Mouse (Mus musculus): ENCODE measurements around the gene 4930558K02Rik. TPM values are rescaled to one million over a fixed set of nuclear protein-coding genes. Genes with fewer than 3 reads are reported as not detected.

Gene 4930558K02Rik
- polyA plus RNA-seq, 2 experiments, result not detected

- H3K9ac ChIP-seq (ENCODE audit: low read depth, low read length, severe bottlenecking), result no peak overlapping the region
- H3K27ac ChIP-seq (replicated peaks; ENCODE audit: low read depth, low read length), result no peak overlapping the region
- TF ChIP-seq POLR2A (IDR thresholded peaks at IDR 0.05; ENCODE audit: borderline replicate concordance, extremely low read depth, insufficient read depth, insufficient read length), result no peak
- H3K9me3 ChIP-seq (ENCODE audit: control insufficient read depth, low read length), result no peaks in the 10 kb centered on the region
- DNase-seq (ENCODE audit: low spot score) (peak; percentile 53), ATAC-seq (ENCODE audit: low FRiP score, low read depth) (peak; percentile 56)
- peaks cover 11% of the 10 kb centered on the region for H3K4me1 ChIP-seq (ENCODE audit: control insufficient read depth, insufficient read depth, low read length)
- H3K27me3 ChIP-seq (ENCODE audit: control insufficient read depth, insufficient read depth, low read length), result no peaks in the 10 kb centered on the region
- H3K4me2 ChIP-seq (replicated peaks; ENCODE audit: low read depth, low read length, severe bottlenecking), result no peak overlapping the region
- no peaks in the 10 kb centered on the region for H3K36me3 ChIP-seq (ENCODE audit: control insufficient read depth, insufficient read depth, low read length)
- WGBS, result 45% methylated on average over 3 of the region's 3 CpGs
- H3K4me3 ChIP-seq (replicated peaks; ENCODE audit: low read length), result no peak overlapping the region
These were observed 16.7 kb downstream of the 4930558K02Rik start for GRCm38 (mm10) chr1:161962465-161963377.

GRCm38 (mm10) chr1:161957964-161958950 is 21.2 kb downstream of the 4930558K02Rik start:
- 76% methylated on average over 19 of the region's 19 CpGs for WGBS
- TF ChIP-seq POLR2A (IDR thresholded peaks at IDR 0.05; ENCODE audit: borderline replicate concordance, extremely low read depth, insufficient read depth, insufficient read length), result no peak
- Histone ChIP-seq H3K4me3 (replicated peaks; ENCODE audit: low read length) (no peak overlapping the region), H3K4me2 (replicated peaks; ENCODE audit: low read depth, low read length, severe bottlenecking) (no peak overlapping the region), H3K27ac (replicated peaks; ENCODE audit: low read depth, low read length) (no peak overlapping the region), H3K36me3 (ENCODE audit: control insufficient read depth, insufficient read depth, low read length) (no peaks in the 10 kb centered on the region), H3K9me3 (ENCODE audit: control insufficient read depth, low read length) (no peaks in the 10 kb centered on the region), H3K9ac (ENCODE audit: low read depth, low read length, severe bottlenecking) (no peak overlapping the region), H3K4me1 (ENCODE audit: control insufficient read depth, insufficient read depth, low read length) (peaks cover 4% of the 10 kb centered on the region; the same call in 1 of the 2 replicates), H3K27me3 (ENCODE audit: control insufficient read depth, insufficient read depth, low read length) (no peaks in the 10 kb centered on the region)
- ATAC-seq (ENCODE audit: low FRiP score, low read depth) (no peak), DNase-seq (ENCODE audit: low spot score) (no peak)

- DNase-seq (ENCODE audit: low spot score), result no peak
- H3K36me3 ChIP-seq (ENCODE audit: control insufficient read depth, insufficient read depth, low read length), result no peaks in the 10 kb centered on the region
- H3K4me3 ChIP-seq (replicated peaks; ENCODE audit: low read length), result no peak overlapping the region
- no peaks in the 10 kb centered on the region for H3K9me3 ChIP-seq (ENCODE audit: control insufficient read depth, low read length)
- H3K4me2 ChIP-seq (replicated peaks; ENCODE audit: low read depth, low read length, severe bottlenecking), result no peak overlapping the region
- H3K9ac ChIP-seq (ENCODE audit: low read depth, low read length, severe bottlenecking), result no peak overlapping the region
- H3K4me1 ChIP-seq (ENCODE audit: control insufficient read depth, insufficient read depth, low read length), result no peaks in the 10 kb centered on the region
- WGBS, result 65% methylated on average over 5 of the region's 5 CpGs
- no peak for TF ChIP-seq POLR2A (IDR thresholded peaks at IDR 0.05; ENCODE audit: borderline replicate concordance, extremely low read depth, insufficient read depth, insufficient read length)
- H3K27me3 ChIP-seq (ENCODE audit: control insufficient read depth, insufficient read depth, low read length), result no peaks in the 10 kb centered on the region
- no peak overlapping the region for H3K27ac ChIP-seq (replicated peaks; ENCODE audit: low read depth, low read length)
- no peak for ATAC-seq (ENCODE audit: low FRiP score, low read depth)
These were observed 23.6 kb downstream of the 4930558K02Rik start for GRCm38 (mm10) chr1:161955846-161956245.

- TF ChIP-seq POLR2A (IDR thresholded peaks at IDR 0.05; ENCODE audit: borderline replicate concordance, extremely low read depth, insufficient read depth, insufficient read length), result no peak
- DNase-seq (ENCODE audit: low spot score) (no peak), ATAC-seq (ENCODE audit: low FRiP score, low read depth) (no peak)
- Histone ChIP-seq H3K36me3 (ENCODE audit: control insufficient read depth, insufficient read depth, low read length) (no peaks in the 10 kb centered on the region), H3K27ac (replicated peaks; ENCODE audit: low read depth, low read length) (no peak overlapping the region), H3K27me3 (ENCODE audit: control insufficient read depth, insufficient read depth, low read length) (no peaks in the 10 kb centered on the region), H3K4me3 (replicated peaks; ENCODE audit: low read length) (no peak overlapping the region), H3K4me1 (ENCODE audit: control insufficient read depth, insufficient read depth, low read length) (no peaks in the 10 kb centered on the region), H3K4me2 (replicated peaks; ENCODE audit: low read depth, low read length, severe bottlenecking) (no peak overlapping the region), H3K9ac (ENCODE audit: low read depth, low read length, severe bottlenecking) (no peak overlapping the region), H3K9me3 (ENCODE audit: control insufficient read depth, low read length) (no peaks in the 10 kb centered on the region)
- 40% methylated on average over 1 of the region's 1 CpGs for WGBS
These were observed 26.8 kb downstream of the 4930558K02Rik start for GRCm38 (mm10) chr1:161952599-161952998.
